Mouse (Mus musculus) liver, adult 2 months (tissue): ENCODE data around the gene Dnajc8.

Experiments
- CTCF ChIP-seq: fragments of 200-500 bp; IDR thresholded peaks from 2 replicates; pipeline ENCODE4 v1.5.1; 2011; ENCODE audit warnings: low read depth, low read length, control low read depth
- POLR2A ChIP-seq: fragments of 200-500 bp; IDR thresholded peaks from 2 replicates; pipeline ENCODE4 v1.6.1; 2011; ENCODE audit warnings: low read length, control low read depth; ENCODE audit not compliant: insufficient read depth; ENCODE audit errors: extremely low read depth

DNA sequence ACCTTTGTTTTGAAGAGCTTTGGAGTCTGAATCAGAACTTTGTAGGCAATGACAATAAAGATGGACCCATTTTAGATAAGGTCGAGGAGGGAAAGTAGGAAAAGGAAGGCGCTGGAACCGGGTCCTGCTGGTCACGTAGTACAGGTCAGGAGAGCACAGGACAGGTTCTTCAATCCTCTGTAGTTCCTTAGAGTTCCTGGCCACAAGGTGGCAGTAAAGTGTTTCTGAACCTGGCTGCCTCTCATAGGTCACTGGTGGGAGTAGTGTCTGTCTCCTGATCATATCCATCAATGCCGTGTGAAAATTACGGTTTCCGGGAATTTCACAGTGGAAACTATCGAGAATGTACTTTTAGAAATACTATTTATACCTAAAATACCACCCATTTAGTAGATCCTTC, 10.5 kb downstream of the Dnajc8 start:
- TF ChIP-seq POLR2A (no peak), CTCF (peak; percentile 55)
